19 mouse cellular contexts compared by ENCODE assay signal in genomic region chr10:68759789-68760188, GRCm38 (mm10). TPM values are rescaled to one million over a fixed set of nuclear protein-coding genes. Genes with fewer than 3 reads are reported as not detected.
DNase-seq lines count a peak whose midpoint lies in the region; ATAC-seq and TF ChIP-seq lines count a peak whose summit lies in the region.
"Had no signal": no experiment of that assay in that cellular context is flagged by ENCODE, and none has a peak within 500 bp of the region (broad histone marks: within the 10 kb centered on the region; RNA-seq: fewer than 3 reads in every experiment).

No protein-coding gene starts in this region.

- no peak overlapping the region for H3K27ac ChIP-seq in hindbrain, embryonic 12.5 days
- no peak overlapping the region for H3K27ac ChIP-seq in hindbrain, postnatal 0 days
- H3K27ac ChIP-seq in embryonic facial prominence, embryonic 10.5 days (replicated peaks) = peak overlapping the region; percentile 26; the same call in 1 of the 2 replicates
- H3K27ac ChIP-seq in neural tube, embryonic 11.5 days (ENCODE audit: low read depth, low read length) = no peak overlapping the region
- H3K27ac ChIP-seq: heart, embryonic 13.5 days; left cerebral cortex, adult 2 months; liver, embryonic 14.5 days; lung, embryonic 15.5 days; macrophage; neural tube, embryonic 12.5 days had no signal

- H3K9ac ChIP-seq in hindbrain, embryonic 12.5 days = no peak overlapping the region
- H3K9ac ChIP-seq in hindbrain, postnatal 0 days (replicated peaks; ENCODE audit: low read length) = no peak overlapping the region
- no peak overlapping the region for H3K9ac ChIP-seq in neural tube, embryonic 11.5 days (ENCODE audit: low read length)
- H3K9ac ChIP-seq: heart, embryonic 13.5 days; liver, embryonic 14.5 days; lung, embryonic 15.5 days; neural tube, embryonic 12.5 days had no signal

- no peak overlapping the region for H3K4me3 ChIP-seq in hindbrain, embryonic 12.5 days
- H3K4me3 ChIP-seq in hindbrain, postnatal 0 days (ENCODE audit: low read length) = no peak overlapping the region
- H3K4me3 ChIP-seq in embryonic facial prominence, embryonic 10.5 days = peak overlapping the region; percentile 11; the same call in 1 of the 2 replicates
- H3K4me3 ChIP-seq in neural tube, embryonic 11.5 days (ENCODE audit: low read depth, low read length) = no peak overlapping the region
- H3K4me3 ChIP-seq: heart, embryonic 13.5 days; left cerebral cortex, adult 2 months; lung, embryonic 15.5 days; neural tube, embryonic 12.5 days had no signal

- no peak for TF ChIP-seq CTCF in hindbrain, postnatal 0 days (IDR thresholded peaks at IDR 0.05; ENCODE audit: low read depth)

- 0 out of 2 replicates have a peak, but pooled peaks cover 7% of the 10 kb centered on the region for H3K4me1 ChIP-seq in hindbrain, embryonic 12.5 days
- no peaks in the 10 kb centered on the region for H3K4me1 ChIP-seq in hindbrain, postnatal 0 days (ENCODE audit: insufficient read depth, low read length)
- H3K4me1 ChIP-seq in embryonic facial prominence, embryonic 10.5 days = peaks cover 11% of the 10 kb centered on the region
- no peaks in the 10 kb centered on the region for H3K4me1 ChIP-seq in neural tube, embryonic 11.5 days (ENCODE audit: control insufficient read depth, insufficient read depth, low read length)
- H3K4me1 ChIP-seq: heart, embryonic 13.5 days; neural tube, embryonic 12.5 days had no signal

- no peaks in the 10 kb centered on the region for H3K36me3 ChIP-seq in hindbrain, embryonic 12.5 days
- H3K36me3 ChIP-seq in hindbrain, postnatal 0 days (ENCODE audit: insufficient read depth, low read length) = no peaks in the 10 kb centered on the region
- no peaks in the 10 kb centered on the region for H3K36me3 ChIP-seq in embryonic facial prominence, embryonic 10.5 days (replicated peaks)
- H3K36me3 ChIP-seq in neural tube, embryonic 11.5 days (ENCODE audit: control insufficient read depth, insufficient read depth, low read length) = no peaks in the 10 kb centered on the region
- H3K36me3 ChIP-seq: heart, embryonic 13.5 days; lung, embryonic 15.5 days; neural tube, embryonic 12.5 days had no signal

- DNase-seq in hindbrain, postnatal 0 days (ENCODE audit: low spot score) = no peak
- DNase-seq in embryonic facial prominence, embryonic 10.5 days (ENCODE audit: low spot score) = peak; percentile 61
- peak; percentile 45 for DNase-seq in forelimb bud, embryonic 11.5 days (ENCODE audit: low read depth, low spot score)
- peak; percentile 46 for DNase-seq in neural tube, embryonic 11.5 days (ENCODE audit: low spot score)
- DNase-seq in lung, postnatal 25 days (ENCODE audit: low spot score) = no peak
- no peak for DNase-seq in urinary bladder, postnatal 14 days (ENCODE audit: low spot score)
- DNase-seq: cerebellum, adult 18-20 months; cerebellum, postnatal 36 days; gastrocnemius, postnatal 10 days; left cerebral cortex, postnatal 4 days had no signal

- no peaks in the 10 kb centered on the region for H3K9me3 ChIP-seq in hindbrain, embryonic 12.5 days (replicated peaks)
- H3K9me3 ChIP-seq in hindbrain, postnatal 0 days (ENCODE audit: low read length) = no peaks in the 10 kb centered on the region
- H3K9me3 ChIP-seq in embryonic facial prominence, embryonic 10.5 days = no peaks in the 10 kb centered on the region
- H3K9me3 ChIP-seq in neural tube, embryonic 11.5 days (ENCODE audit: control insufficient read depth, low read length) = no peaks in the 10 kb centered on the region
- H3K9me3 ChIP-seq: heart, embryonic 13.5 days; lung, embryonic 15.5 days; neural tube, embryonic 12.5 days had no signal

- peak; percentile 38; the same call in 1 of the 2 replicates for ATAC-seq in hindbrain, embryonic 12.5 days (ENCODE audit: low FRiP score)
- no peak for ATAC-seq in hindbrain, postnatal 0 days
- ATAC-seq in neural tube, embryonic 11.5 days (ENCODE audit: insufficient read depth, low FRiP score, low TSS enrichment) = no peak

- WGBS in hindbrain, embryonic 12.5 days = 42% methylated on average over 7 of the region's 7 CpGs
- 43% methylated on average over 7 of the region's 7 CpGs for WGBS in hindbrain, postnatal 0 days
- whole genome bisulfite sequencing in embryonic facial prominence, embryonic 10.5 days = 37% methylated on average over 7 of the region's 7 CpGs
- 48% methylated on average over 7 of the region's 7 CpGs for WGBS in neural tube, embryonic 11.5 days

- H3K27me3 ChIP-seq in hindbrain, embryonic 12.5 days = no peaks in the 10 kb centered on the region
- no peaks in the 10 kb centered on the region for H3K27me3 ChIP-seq in hindbrain, postnatal 0 days (ENCODE audit: insufficient read depth, low read length)
- H3K27me3 ChIP-seq in embryonic facial prominence, embryonic 10.5 days (replicated peaks; ENCODE audit: low read depth, poor library complexity, severe bottlenecking) = no peaks in the 10 kb centered on the region
- H3K27me3 ChIP-seq in neural tube, embryonic 11.5 days (ENCODE audit: control insufficient read depth, insufficient read depth, low read length) = no peaks in the 10 kb centered on the region
- H3K27me3 ChIP-seq: heart, embryonic 13.5 days; lung, embryonic 15.5 days; neural tube, embryonic 12.5 days had no signal

- H3K4me2 ChIP-seq in hindbrain, embryonic 12.5 days (replicated peaks) = peak overlapping the region; percentile 21; the same call in 1 of the 2 replicates
- H3K4me2 ChIP-seq in hindbrain, postnatal 0 days (ENCODE audit: low read depth, low read length) = no peak overlapping the region
- H3K4me2 ChIP-seq in neural tube, embryonic 11.5 days (ENCODE audit: low read depth) = no peak overlapping the region
- H3K4me2 ChIP-seq: heart, embryonic 13.5 days; lung, embryonic 15.5 days; midbrain, embryonic 11.5 days; neural tube, embryonic 12.5 days had no signal

RNA-seq across cellular contexts. Expression of gene Tmem26, which starts 36.3 kb away (rescaled TPM):
- 14.0 and 19.0 TPM in 2 replicates for polyA plus RNA-seq in hindbrain, embryonic 12.5 days (2016; fragmentation: Nextera tagmentation; extraction: Ambion mirVana)
- 6.6 and 6.8 TPM in 2 replicates for total RNA-seq in hindbrain, postnatal 0 days (2014; rRNA removed)
- 4.7 and 5.0 TPM in 2 replicates for polyA plus RNA-seq in hindbrain, postnatal 0 days (2015; fragmentation: Nextera tagmentation; extraction: Ambion mirVana)
- polyA plus RNA-seq in embryonic facial prominence, embryonic 10.5 days (2016; fragmentation: Nextera tagmentation; extraction: Ambion mirVana) = 4.2 and 10.2 TPM in 2 replicates
- 4.9 and 6.1 TPM in 2 replicates for polyA plus RNA-seq in neural tube, embryonic 11.5 days (2014; fragmentation: Nextera tagmentation; extraction: Ambion mirVana)
- polyA plus RNA-seq: C2C12 had no signal

Comparison
In these comparisons a context has a peak if more than half of its experiments do, and no peak if none do; other contexts are left out.
1. DNase-seq: peak in embryonic facial prominence, embryonic 10.5 days (single experiment), forelimb bud, embryonic 11.5 days (single experiment) and neural tube, embryonic 11.5 days (single experiment); none in hindbrain, postnatal 0 days (single experiment), lung, postnatal 25 days (single experiment) and urinary bladder, postnatal 14 days (single experiment).